Mouse (Mus musculus) forebrain, embryonic 15.5 days (tissue): ENCODE data around the gene Olfr701. TPM values are rescaled to one million over a fixed set of nuclear protein-coding genes. Genes with fewer than 3 reads are reported as not detected.

Experiments used
- ATAC-seq: fragments of 200-750 bp; cut with Nextera tagmentation; replicated peaks from 2 replicates; pipeline ENCODE4 v1.8.0; 2017; ENCODE audit warnings: mild to moderate bottlenecking, moderate TSS enrichment, moderate library complexity
- H3K27ac ChIP-seq: fragments of 300-500 bp; sonication (generic); replicated peaks from 2 replicates; pipeline ENCODE4 v1.5.1; 2015; ENCODE audit warnings: mild to moderate bottlenecking, inconsistent platforms
- H3K27me3 ChIP-seq: fragments of 300-500 bp; sonication (generic); 2 replicates; pipeline ENCODE4 v1.6.1; 2015; ENCODE audit warnings: inconsistent platforms
- H3K36me3 ChIP-seq: fragments of 300-500 bp; sonication (generic); 2 replicates; pipeline ENCODE4 v1.6.1; 2015; ENCODE audit warnings: mild to moderate bottlenecking, inconsistent platforms
- H3K4me1 ChIP-seq: fragments of 300-500 bp; sonication (generic); 2 replicates; pipeline ENCODE4 v1.6.1; 2015; ENCODE audit warnings: inconsistent platforms
- H3K4me2 ChIP-seq: fragments of 300-500 bp; sonication (generic); replicated peaks from 2 replicates; pipeline ENCODE4 v1.6.1; 2015; ENCODE audit warnings: mild to moderate bottlenecking, inconsistent platforms
- H3K4me3 ChIP-seq: fragments of 300-500 bp; sonication (generic); 2 replicates; pipeline ENCODE4 v1.5.1; 2015; ENCODE audit warnings: mild to moderate bottlenecking, inconsistent platforms
- H3K9ac ChIP-seq: fragments of 300-500 bp; sonication (generic); replicated peaks from 2 replicates; pipeline ENCODE4 v1.6.1; 2015; ENCODE audit warnings: mild to moderate bottlenecking, inconsistent platforms
- H3K9me3 ChIP-seq: fragments of 300-500 bp; sonication (generic); 2 replicates; pipeline ENCODE4 v1.6.1; 2016; ENCODE audit warnings: inconsistent platforms
- WGBS: fragments of 180-500 bp; shearing (Covaris S2); methylation state at CpG from one replicate; pipeline ENCODE4 v1.1.7; 2015; ENCODE audit warnings: mixed read lengths; 5-methylcytosine and 5-hydroxymethylcytosine counted together
- polyA plus RNA-seq: library from polyadenylated mRNA; unstranded; fragments of >200 nt; fragmentation: Nextera tagmentation; extraction: Ambion mirVana; gene quantifications from 2 replicates; pipeline ENCODE4 v1.2.1, GENCODE M21; 2015

Olfr701 gene
- polyA plus RNA-seq = not detected in 2 replicates

DNA sequence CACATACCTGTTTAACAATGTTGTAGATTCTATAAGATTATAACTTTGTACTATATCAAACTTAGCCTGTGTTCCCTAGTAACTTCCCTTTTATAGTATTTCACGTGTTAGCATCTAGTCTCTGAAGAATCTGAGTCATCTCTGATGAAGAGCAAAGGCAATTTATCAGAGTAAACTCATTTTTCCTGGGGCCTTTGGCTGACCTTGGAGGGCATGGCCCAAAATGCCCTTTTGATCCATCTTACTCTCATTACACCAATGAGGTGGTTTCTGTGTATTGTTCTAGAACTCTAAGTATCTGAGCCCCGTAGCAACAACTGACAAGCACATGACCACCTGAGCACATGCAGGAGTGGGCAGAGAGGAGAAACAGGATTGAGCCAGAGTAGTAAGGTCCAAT, at the start of gene Olfr701:
Gene Olfr701, plus strand, starts transcription at position 301 of the 400 bp plus-strand sequence.
- Histone ChIP-seq H3K4me3 (no peak within 1 kb of the TSS), H3K4me1 (no peaks in the 10 kb centered on the region), H3K9ac (no peak within 1 kb of the TSS), H3K9me3 (no peaks in the 10 kb centered on the region), H3K36me3 (no peaks in the 10 kb centered on the region), H3K27me3 (no peaks in the 10 kb centered on the region), H3K27ac (no peak within 1 kb of the TSS), H3K4me2 (no peak within 1 kb of the TSS)
- ATAC-seq = no peak
- 66% methylated on average over 2 of the region's 2 CpGs for WGBS

DNA sequence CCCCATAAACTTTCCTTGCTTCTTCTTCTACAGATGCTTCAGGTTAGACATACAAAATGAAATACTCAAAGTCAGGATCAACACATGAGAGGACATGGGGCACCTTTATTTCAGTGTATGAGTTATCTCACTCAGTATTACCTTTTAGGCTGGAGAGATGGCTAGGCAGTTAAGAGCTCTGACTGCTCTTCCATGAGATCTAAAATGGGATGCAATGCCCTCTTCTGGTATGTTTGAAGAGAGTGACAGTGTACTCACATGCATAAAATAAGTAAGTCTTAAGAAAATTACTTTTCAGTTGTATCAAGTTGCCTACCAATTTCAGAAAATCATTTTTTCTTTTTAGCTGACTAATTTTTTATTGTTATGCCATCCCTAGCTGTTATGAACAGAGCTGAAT, 25.6 kb upstream of the Olfr701 start:
- ATAC-seq = no peak
- no peaks in the 10 kb centered on the region for H3K4me1 ChIP-seq
- H3K36me3 ChIP-seq = no peaks in the 10 kb centered on the region
- no peak overlapping the region for H3K27ac ChIP-seq
- H3K27me3 ChIP-seq = no peaks in the 10 kb centered on the region
- no peak overlapping the region for H3K4me3 ChIP-seq
- no peak overlapping the region for H3K4me2 ChIP-seq
- no peak overlapping the region for H3K9ac ChIP-seq
- no peaks in the 10 kb centered on the region for H3K9me3 ChIP-seq

DNA sequence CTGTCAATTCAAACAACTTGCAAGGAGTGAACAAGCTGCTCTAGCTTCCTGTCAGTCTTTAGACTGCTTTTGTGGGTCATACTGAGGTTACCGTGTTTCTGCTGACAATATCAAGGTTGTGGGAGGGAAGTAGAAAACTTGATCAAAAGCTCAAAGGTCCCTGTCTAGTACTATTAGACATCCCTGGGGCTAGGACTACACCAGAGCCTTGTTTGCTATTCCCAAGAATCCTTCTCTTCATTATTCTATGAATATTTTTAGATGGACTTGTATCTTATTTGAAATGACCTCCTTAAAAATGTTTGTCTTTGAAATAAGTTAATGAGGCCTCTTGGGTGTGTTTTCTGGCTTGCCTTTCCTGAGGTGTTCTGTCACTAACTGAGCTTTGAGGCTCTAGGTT, 20.8 kb upstream of the Olfr701 start, which contains the start of gene Olfr699:
Gene Olfr699, minus strand, starts transcription at position 101 of the 400 bp plus-strand sequence.
- Histone ChIP-seq H3K4me3 (no peak within 1 kb of the TSS), H3K9me3 (no peaks in the 10 kb centered on the region), H3K27ac (no peak within 1 kb of the TSS), H3K9ac (no peak within 1 kb of the TSS), H3K27me3 (no peaks in the 10 kb centered on the region), H3K36me3 (no peaks in the 10 kb centered on the region), H3K4me2 (no peak within 1 kb of the TSS), H3K4me1 (no peaks in the 10 kb centered on the region)
- no peak for ATAC-seq
- 98% methylated on average over 1 of the region's 1 CpGs for WGBS

DNA sequence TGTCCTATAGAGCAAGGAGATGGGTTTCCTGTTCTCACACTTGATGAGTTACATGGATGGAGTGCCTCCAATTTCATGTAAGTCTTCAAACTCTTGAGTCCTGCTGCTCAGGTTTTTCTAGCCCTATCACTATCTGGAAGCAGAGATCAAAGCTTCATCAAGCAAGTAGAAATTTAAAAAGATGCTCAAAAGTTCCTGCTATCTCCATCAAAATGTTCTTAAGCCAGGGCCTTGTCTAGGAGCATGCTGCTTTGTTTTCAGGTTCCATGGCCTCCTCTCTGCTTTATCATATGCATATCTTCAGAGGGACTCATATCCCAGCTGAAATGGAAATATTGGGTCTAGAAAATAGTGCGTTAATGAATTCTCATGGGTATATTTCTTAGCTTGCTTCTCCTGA, 5.2 kb upstream of the Olfr701 start, which contains the start of gene Olfr700:
Gene Olfr700, minus strand, starts transcription at position 101 of the 400 bp plus-strand sequence.
- H3K4me1 ChIP-seq = no peaks in the 10 kb centered on the region
- H3K4me3 ChIP-seq = no peak within 1 kb of the TSS
- no peak for ATAC-seq
- no peak within 1 kb of the TSS for H3K27ac ChIP-seq
- no peaks in the 10 kb centered on the region for H3K27me3 ChIP-seq
- H3K9ac ChIP-seq = no peak within 1 kb of the TSS
- H3K9me3 ChIP-seq = no peaks in the 10 kb centered on the region
- no peaks in the 10 kb centered on the region for H3K36me3 ChIP-seq
- H3K4me2 ChIP-seq = no peak within 1 kb of the TSS
- 92% methylated on average over 1 of the region's 1 CpGs for WGBS

DNA sequence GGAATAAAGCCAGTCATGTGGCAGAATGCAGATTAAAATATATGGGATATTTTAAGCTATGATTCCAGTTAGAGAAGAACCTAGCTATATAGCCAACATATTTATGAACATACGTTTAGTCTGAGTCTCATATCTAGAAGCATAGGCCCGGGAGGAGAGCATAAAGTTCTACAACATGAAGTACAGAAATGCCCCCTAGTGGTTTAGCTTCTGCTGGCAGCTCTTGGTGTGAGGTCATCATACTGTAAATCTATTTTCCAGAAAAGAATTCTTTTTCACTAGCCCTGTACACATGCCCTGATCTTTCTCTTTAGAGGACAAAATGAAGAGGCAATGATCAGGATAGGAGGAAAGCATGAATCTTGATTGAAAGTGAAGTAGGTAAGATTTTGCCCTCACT, 1.8 kb downstream of the Olfr701 start:
- WGBS = 67% methylated on average over 2 of the region's 2 CpGs
- no peaks in the 10 kb centered on the region for H3K36me3 ChIP-seq
- H3K27ac ChIP-seq = no peak overlapping the region
- H3K4me3 ChIP-seq = no peak overlapping the region
- ATAC-seq = no peak
- no peaks in the 10 kb centered on the region for H3K27me3 ChIP-seq
- no peaks in the 10 kb centered on the region for H3K9me3 ChIP-seq
- no peak overlapping the region for H3K4me2 ChIP-seq
- H3K4me1 ChIP-seq = no peaks in the 10 kb centered on the region
- H3K9ac ChIP-seq = no peak overlapping the region

DNA sequence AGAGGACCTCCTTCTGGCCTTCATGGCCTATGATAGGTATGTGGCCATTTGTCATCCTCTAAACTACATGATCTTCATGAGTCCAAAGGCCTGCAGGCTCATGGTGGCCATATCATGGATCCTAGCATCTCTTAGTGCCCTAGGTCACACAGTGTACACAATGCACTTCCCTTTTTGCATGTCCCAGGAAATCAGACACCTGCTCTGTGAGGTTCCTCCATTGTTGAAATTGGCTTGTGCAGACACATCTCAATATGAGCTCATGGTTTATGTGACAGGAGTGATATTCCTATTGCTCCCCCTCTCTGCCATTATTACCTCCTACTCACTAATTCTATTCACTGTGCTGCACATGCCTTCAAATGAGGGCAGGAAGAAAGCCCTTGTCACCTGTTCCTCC, 4.5 kb downstream of the Olfr701 start:
- ATAC-seq = no peak
- Histone ChIP-seq H3K4me1 (no peaks in the 10 kb centered on the region), H3K27ac (no peak overlapping the region), H3K4me3 (no peak overlapping the region), H3K9ac (no peak overlapping the region), H3K4me2 (no peak overlapping the region), H3K9me3 (no peaks in the 10 kb centered on the region), H3K36me3 (no peaks in the 10 kb centered on the region), H3K27me3 (no peaks in the 10 kb centered on the region)

DNA sequence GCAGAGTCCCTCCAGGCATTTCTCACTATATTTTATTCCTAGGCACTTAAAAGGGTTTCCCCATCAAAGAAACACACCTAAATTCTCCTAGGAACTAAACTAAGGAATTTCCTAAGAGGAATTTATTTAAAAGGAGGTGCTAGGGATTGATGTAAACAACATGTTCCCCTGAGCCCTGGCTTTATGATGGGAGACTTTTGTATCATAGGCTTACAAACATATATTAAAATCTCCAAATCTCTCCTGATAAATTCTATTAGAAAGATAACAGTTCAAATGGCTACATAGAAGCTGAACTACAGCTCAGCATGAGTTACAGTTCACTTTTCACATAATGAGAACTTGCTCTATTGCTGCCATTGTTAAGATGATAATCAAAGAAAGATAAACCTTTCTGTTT, 19.9 kb downstream of the Olfr701 start, which contains the start of gene Olfr702:
Gene Olfr702, minus strand, starts transcription at position 101 of the 400 bp plus-strand sequence.
- Histone ChIP-seq H3K27me3 (no peaks in the 10 kb centered on the region), H3K27ac (no peak within 1 kb of the TSS), H3K9me3 (no peaks in the 10 kb centered on the region), H3K9ac (no peak within 1 kb of the TSS), H3K4me3 (no peak within 1 kb of the TSS), H3K4me1 (no peaks in the 10 kb centered on the region), H3K4me2 (no peak within 1 kb of the TSS), H3K36me3 (no peaks in the 10 kb centered on the region)
- ATAC-seq = no peak

DNA sequence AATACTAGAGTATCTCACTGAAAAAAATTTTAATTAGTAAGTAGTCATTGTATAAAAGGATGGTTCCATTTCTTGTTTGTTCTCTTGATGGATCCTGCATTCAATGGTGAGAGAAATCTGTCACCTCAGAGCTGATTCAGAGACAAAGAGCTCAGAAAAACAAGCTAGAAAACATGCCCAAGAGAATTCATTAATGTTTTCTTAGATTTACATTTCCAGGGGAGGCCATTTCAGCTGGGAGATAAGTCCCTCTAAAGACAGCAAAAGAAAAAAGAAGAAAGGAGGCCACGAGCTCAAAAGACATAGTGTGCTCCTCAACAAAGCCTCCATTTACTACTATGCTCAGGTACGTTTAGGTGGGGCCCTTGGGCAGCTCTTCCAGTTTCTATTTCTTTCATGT, 29.1 kb downstream of the Olfr701 start, which contains the start of gene Olfr703:
Gene Olfr703, plus strand, starts transcription at position 301 of the 400 bp plus-strand sequence.
- no peak for ATAC-seq
- 73% methylated on average over 2 of the region's 2 CpGs for WGBS
- Histone ChIP-seq H3K4me1 (no peaks in the 10 kb centered on the region), H3K9ac (no peak within 1 kb of the TSS), H3K4me2 (no peak within 1 kb of the TSS), H3K36me3 (no peaks in the 10 kb centered on the region), H3K4me3 (no peak within 1 kb of the TSS), H3K9me3 (no peaks in the 10 kb centered on the region; the same call in 1 of the 2 replicates), H3K27ac (no peak within 1 kb of the TSS), H3K27me3 (no peaks in the 10 kb centered on the region)

DNA sequence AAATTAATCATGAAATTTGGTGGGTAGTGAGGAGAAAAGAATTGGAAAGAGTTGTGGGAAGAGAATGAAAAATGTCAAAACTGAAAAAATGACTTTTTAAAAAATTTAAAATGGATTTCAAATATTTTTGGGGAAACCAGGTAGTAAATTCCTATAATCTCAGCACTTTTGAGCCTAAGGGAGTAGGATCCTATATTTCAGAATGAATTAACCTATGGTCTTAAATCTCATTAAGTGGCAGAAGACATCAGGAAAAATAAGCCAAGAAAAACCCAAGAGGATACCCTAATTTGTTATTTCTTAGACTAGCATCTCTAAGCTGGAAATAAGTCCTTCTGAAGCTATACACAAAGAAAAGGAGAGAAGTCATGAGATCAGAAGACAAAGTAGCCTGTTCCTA, 49.0 kb downstream of the Olfr701 start, which contains the start of gene Olfr704:
Gene Olfr704, plus strand, starts transcription at position 301 of the 400 bp plus-strand sequence.
- Histone ChIP-seq H3K27ac (no peak within 1 kb of the TSS), H3K4me1 (no peaks in the 10 kb centered on the region), H3K27me3 (no peaks in the 10 kb centered on the region), H3K36me3 (no peaks in the 10 kb centered on the region), H3K9ac (no peak within 1 kb of the TSS), H3K9me3 (no peaks in the 10 kb centered on the region), H3K4me3 (no peak within 1 kb of the TSS), H3K4me2 (no peak within 1 kb of the TSS)
- ATAC-seq = no peak

Other genes with a start within 250 kb of the Olfr701 start
- gene Olfr693, start 133.5 kb upstream of the Olfr701 start, polyA plus RNA-seq = not detected in 2 replicates
- gene Olfr694, start 122.3 kb upstream of the Olfr701 start, polyA plus RNA-seq = not detected in 2 replicates
- gene Olfr695, start 97.7 kb upstream of the Olfr701 start, polyA plus RNA-seq = not detected in 2 replicates
- gene Olfr697, start 71.7 kb upstream of the Olfr701 start, polyA plus RNA-seq = not detected in 2 replicates
- not detected in 2 replicates for gene Olfr698, start 58.7 kb upstream of the Olfr701 start, polyA plus RNA-seq
- not detected in 2 replicates for gene Olfr699, start 20.9 kb upstream of the Olfr701 start, polyA plus RNA-seq
- gene Olfr700, start 5.3 kb upstream of the Olfr701 start, polyA plus RNA-seq = not detected in 2 replicates
- not detected in 2 replicates for gene Olfr702, start 19.8 kb downstream of the Olfr701 start, polyA plus RNA-seq
- gene Olfr703, start 29.2 kb downstream of the Olfr701 start, polyA plus RNA-seq = not detected in 2 replicates
- not detected in 2 replicates for gene Olfr704, start 49.1 kb downstream of the Olfr701 start, polyA plus RNA-seq
- not detected in 2 replicates for gene Olfr705, start 62.8 kb downstream of the Olfr701 start, polyA plus RNA-seq
- gene Olfr706, start 74.0 kb downstream of the Olfr701 start, polyA plus RNA-seq = not detected in 2 replicates
- not detected in 2 replicates for gene Olfr707, start 87.1 kb downstream of the Olfr701 start, polyA plus RNA-seq
- gene Olfr1532-ps1, start 93.9 kb downstream of the Olfr701 start, polyA plus RNA-seq = not detected in 2 replicates
- not detected in 2 replicates for gene Olfr709-ps1, start 118.1 kb downstream of the Olfr701 start, polyA plus RNA-seq
- gene Olfr710, start 134.2 kb downstream of the Olfr701 start, polyA plus RNA-seq = not detected in 2 replicates
- not detected in 2 replicates for gene Olfr6, start 149.8 kb downstream of the Olfr701 start, polyA plus RNA-seq
- gene Olfr711, start 161.3 kb downstream of the Olfr701 start, polyA plus RNA-seq = not detected in 2 replicates
- not detected in 2 replicates for gene Olfr2, start 191.9 kb downstream of the Olfr701 start, polyA plus RNA-seq
- not detected in 2 replicates for gene Olfr713, start 217.0 kb downstream of the Olfr701 start, polyA plus RNA-seq